ENCODE assay signal across 21 mouse cellular contexts in genomic region chr6:71589401-71589800, GRCm38 (mm10). TPM values are rescaled to one million over a fixed set of nuclear protein-coding genes. Genes with fewer than 3 reads are reported as not detected.
DNase-seq lines count a peak whose midpoint lies in the region; ATAC-seq and TF ChIP-seq lines count a peak whose summit lies in the region.
"Had no signal": no experiment of that assay in that cellular context is flagged by ENCODE, and none has a peak within 500 bp of the region (broad histone marks: within the 10 kb centered on the region; RNA-seq: fewer than 3 reads in every experiment).

No protein-coding gene starts in this region.

- H3K4me3 ChIP-seq in heart, embryonic 13.5 days = no peak overlapping the region
- H3K4me3 ChIP-seq in heart, postnatal 0 days (ENCODE audit: low read depth, low read length) = no peak overlapping the region
- H3K4me3 ChIP-seq in liver, adult 2 months (ENCODE audit: insufficient read depth, low read depth, low read length) = no peak overlapping the region
- no peak overlapping the region for H3K4me3 ChIP-seq in liver, embryonic 12.5 days
- H3K4me3 ChIP-seq: forebrain, embryonic 10.5 days; forebrain, embryonic 13.5 days; heart, adult 2 months had no signal

- no peaks in the 10 kb centered on the region for H3K9me3 ChIP-seq in heart, embryonic 13.5 days
- H3K9me3 ChIP-seq in heart, postnatal 0 days (replicated peaks; ENCODE audit: control insufficient read depth, low read length) = no peaks in the 10 kb centered on the region
- H3K9me3 ChIP-seq in liver, embryonic 12.5 days (replicated peaks) = no peaks in the 10 kb centered on the region
- H3K9me3 ChIP-seq: forebrain, embryonic 10.5 days; forebrain, embryonic 13.5 days had no signal

- no peaks in the 10 kb centered on the region; the same call in 1 of the 2 replicates for H3K79me2 ChIP-seq in liver, adult 2 months (ENCODE audit: control insufficient read depth, insufficient read depth, low read length)

- peaks cover 86% of the 10 kb centered on the region for H3K36me3 ChIP-seq in heart, embryonic 13.5 days
- H3K36me3 ChIP-seq in heart, postnatal 0 days (replicated peaks; ENCODE audit: control insufficient read depth, insufficient read depth, low read length) = peaks cover 79% of the 10 kb centered on the region
- H3K36me3 ChIP-seq in liver, adult 2 months (ENCODE audit: control insufficient read depth, insufficient read depth, low read length) = peaks cover 69% of the 10 kb centered on the region
- peaks cover 85% of the 10 kb centered on the region for H3K36me3 ChIP-seq in liver, embryonic 12.5 days

- no peak for TF ChIP-seq POLR2A in liver, adult 2 months (IDR thresholded peaks at IDR 0.05; ENCODE audit: extremely low read depth, insufficient read depth, low read length)

- H3K27ac ChIP-seq in heart, embryonic 13.5 days (replicated peaks) = peak overlapping the region; percentile 81; the same call in 1 of the 2 replicates
- peak overlapping the region; percentile 81 for H3K27ac ChIP-seq in heart, postnatal 0 days (ENCODE audit: low read depth)
- no peak overlapping the region for H3K27ac ChIP-seq in liver, adult 2 months (replicated peaks; ENCODE audit: insufficient read depth, low read depth, low read length)
- H3K27ac ChIP-seq in liver, embryonic 12.5 days = no peak overlapping the region
- H3K27ac ChIP-seq: forebrain, embryonic 10.5 days; forebrain, embryonic 13.5 days; heart, adult 2 months; hindbrain, embryonic 14.5 days; hindbrain, postnatal 0 days had no signal

- no peak for TF ChIP-seq EP300 in heart, postnatal 0 days (IDR thresholded peaks at IDR 0.05; ENCODE audit: low read depth)

- peaks cover 16% of the 10 kb centered on the region for H3K4me1 ChIP-seq in heart, embryonic 13.5 days
- H3K4me1 ChIP-seq in heart, postnatal 0 days (ENCODE audit: control insufficient read depth, insufficient read depth) = peaks cover 12% of the 10 kb centered on the region
- H3K4me1 ChIP-seq in liver, adult 2 months (ENCODE audit: control insufficient read depth, insufficient read depth, low read length) = peaks cover 1% of the 10 kb centered on the region; the same call in 1 of the 2 replicates
- H3K4me1 ChIP-seq in liver, embryonic 12.5 days = no peaks in the 10 kb centered on the region
- H3K4me1 ChIP-seq: forebrain, embryonic 10.5 days; forebrain, embryonic 13.5 days had no signal

- DNase-seq in heart, adult 11 months = no peak
- no peak for DNase-seq in heart, postnatal 0 days (ENCODE audit: low spot score)
- no peak for DNase-seq in heart, adult 9 months (ENCODE audit: low spot score in 2 of 2)
- DNase-seq in liver, adult 2 months (ENCODE audit: extremely low read depth, low read depth, low spot score) = peak; percentile 68
- no peak for DNase-seq in adrenal gland, adult 2 months
- DNase-seq: adrenal gland, postnatal 10 days; cerebellum, adult 18-20 months; cerebellum, adult 9-10 months; cerebellum, postnatal 14 days; gastrocnemius, postnatal 14 days had no signal

- 96% methylated on average over 1 of the region's 1 CpGs for WGBS in heart, embryonic 13.5 days
- 96% methylated on average over 1 of the region's 1 CpGs for WGBS in heart, postnatal 0 days
- 69% methylated on average over 1 of the region's 1 CpGs for WGBS in liver, adult 2 months
- WGBS in liver, embryonic 12.5 days (ENCODE audit: insufficient replicate concordance) = 93% methylated on average over 1 of the region's 1 CpGs

- no peak overlapping the region for H3K9ac ChIP-seq in heart, embryonic 13.5 days
- no peak overlapping the region for H3K9ac ChIP-seq in heart, postnatal 0 days (replicated peaks; ENCODE audit: low read depth, low read length)
- H3K9ac ChIP-seq in liver, adult 2 months (ENCODE audit: low read depth, low read length) = no peak overlapping the region
- H3K9ac ChIP-seq in liver, embryonic 12.5 days = no peak overlapping the region
- H3K9ac ChIP-seq: forebrain, embryonic 13.5 days; hindbrain, embryonic 14.5 days had no signal

- no peak overlapping the region for H3K4me2 ChIP-seq in heart, embryonic 13.5 days
- no peak overlapping the region for H3K4me2 ChIP-seq in heart, postnatal 0 days (ENCODE audit: low read depth, low read length)
- H3K4me2 ChIP-seq in liver, embryonic 12.5 days = no peak overlapping the region
- H3K4me2 ChIP-seq: forebrain, embryonic 13.5 days; hindbrain, embryonic 14.5 days had no signal

- ATAC-seq in heart, embryonic 13.5 days (ENCODE audit: extremely low read depth, insufficient number of reproducible peaks, low FRiP score, low TSS enrichment) = no peak
- no peak for ATAC-seq in heart, postnatal 0 days (ENCODE audit: insufficient read depth, low read depth)
- ATAC-seq in liver, embryonic 12.5 days = no peak
- ATAC-seq: activated CD4-positive, CD25-positive, alpha-beta regulatory T cell, adult 4 months; CD4-positive, CD25-positive, alpha-beta regulatory T cell, adult 4 months; forebrain, embryonic 13.5 days; forebrain, embryonic 16.5 days; hindbrain, postnatal 0 days; inflammation-experienced regulatory T-cells, adult 6 months had no signal

- no peak for TF ChIP-seq CTCF in heart, postnatal 0 days (IDR thresholded peaks at IDR 0.05; ENCODE audit: low read depth)
- TF ChIP-seq CTCF in liver, adult 2 months (IDR thresholded peaks at IDR 0.05; ENCODE audit: low read depth, low read length) = no peak

- H3K27me3 ChIP-seq in heart, embryonic 13.5 days (replicated peaks) = no peaks in the 10 kb centered on the region
- no peaks in the 10 kb centered on the region for H3K27me3 ChIP-seq in heart, postnatal 0 days (ENCODE audit: control insufficient read depth, insufficient read depth, low read length)
- H3K27me3 ChIP-seq in liver, adult 2 months (ENCODE audit: control insufficient read depth, insufficient read depth, low read length) = no peaks in the 10 kb centered on the region
- H3K27me3 ChIP-seq in liver, embryonic 12.5 days (replicated peaks) = no peaks in the 10 kb centered on the region
- H3K27me3 ChIP-seq: forebrain, embryonic 13.5 days had no signal

RNA-seq across cellular contexts. Expression of gene Kdm3a, which starts 43.4 kb away (rescaled TPM):
- 27.0 and 33.2 TPM in 2 replicates for polyA plus RNA-seq in heart, embryonic 13.5 days (2015; fragmentation: Nextera tagmentation; extraction: Ambion mirVana)
- total RNA-seq in heart, postnatal 0 days (2014; rRNA removed; ENCODE audit: low replicate concordance) = 35.3 and 50.9 TPM in 2 replicates
- polyA plus RNA-seq in heart, postnatal 0 days (2015; fragmentation: Nextera tagmentation; extraction: Ambion mirVana) = 15.1 and 16.6 TPM in 2 replicates
- 17.6 and 24.0 TPM in 2 replicates for total RNA-seq in liver, adult 2 months (2014; rRNA removed)
- 2.6 and 4.0 TPM in 2 replicates for polyA plus RNA-seq in liver, adult 2 months (2012; rRNA removed)
- polyA plus RNA-seq in liver, embryonic 12.5 days (2016; fragmentation: Nextera tagmentation; extraction: Ambion mirVana) = 22.6 and 24.5 TPM in 2 replicates
- total RNA-seq in adrenal gland, adult 2 months (2021) = 10 to 100 TPM; 21.1 to 31.4 TPM
- polyA plus RNA-seq in adrenal gland, adult 2 months (2012; rRNA removed) = 3.1 and 3.3 TPM in 2 replicates

RNA-seq across cellular contexts. Expression of gene Chmp3, which starts 45.8 kb away (rescaled TPM):
- polyA plus RNA-seq in heart, embryonic 13.5 days (2015; fragmentation: Nextera tagmentation; extraction: Ambion mirVana) = 58.1 and 61.6 TPM in 2 replicates
- 46.1 and 51.7 TPM in 2 replicates for total RNA-seq in heart, postnatal 0 days (2014; rRNA removed; ENCODE audit: low replicate concordance)
- 62.5 and 63.3 TPM in 2 replicates for polyA plus RNA-seq in heart, postnatal 0 days (2015; fragmentation: Nextera tagmentation; extraction: Ambion mirVana)
- total RNA-seq in liver, adult 2 months (2014; rRNA removed) = 44.3 and 49.6 TPM in 2 replicates
- 22.9 and 24.0 TPM in 2 replicates for polyA plus RNA-seq in liver, adult 2 months (2012; rRNA removed)
- polyA plus RNA-seq in liver, embryonic 12.5 days (2016; fragmentation: Nextera tagmentation; extraction: Ambion mirVana) = 39.5 and 41.5 TPM in 2 replicates
- 100 to 1,000 TPM; 141 to 143 TPM for total RNA-seq in adrenal gland, adult 2 months (2021)
- polyA plus RNA-seq in adrenal gland, adult 2 months (2012; rRNA removed) = 16.6 and 21.7 TPM in 2 replicates

Comparison
In these comparisons a context has a peak if more than half of its experiments do, and no peak if none do; other contexts are left out.
1. H3K27ac ChIP-seq: peak in heart, embryonic 13.5 days (single experiment) and heart, postnatal 0 days (single experiment); none in liver, adult 2 months (single experiment) and liver, embryonic 12.5 days (single experiment).